Mouse (Mus musculus): ENCODE measurements around the gene Fndc8.

The Fndc8 gene

DNA sequence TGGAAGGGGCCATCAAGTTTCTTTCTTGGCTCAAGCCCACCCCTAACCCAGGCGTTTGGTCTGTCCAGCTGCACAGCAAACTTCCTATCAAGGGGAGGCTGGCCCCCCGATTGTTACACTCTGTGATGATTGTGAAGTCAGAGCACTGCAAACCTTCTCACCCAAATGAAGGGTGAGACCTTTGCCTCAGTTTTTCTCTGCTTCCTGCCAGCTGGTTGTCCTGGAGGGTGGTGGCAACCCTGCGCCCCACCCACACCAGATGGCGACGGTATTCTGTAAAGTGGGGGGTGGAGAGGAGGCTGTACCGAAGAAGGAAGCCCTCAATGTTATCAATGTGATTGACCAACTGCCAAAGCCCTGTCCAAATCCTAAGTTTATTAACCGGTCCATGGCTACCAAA is at the start of gene Fndc8:
Fndc8 (plus strand) TSS at position 189 of the 400 bp plus-strand sequence.
- no peak for DNase-seq

DNA sequence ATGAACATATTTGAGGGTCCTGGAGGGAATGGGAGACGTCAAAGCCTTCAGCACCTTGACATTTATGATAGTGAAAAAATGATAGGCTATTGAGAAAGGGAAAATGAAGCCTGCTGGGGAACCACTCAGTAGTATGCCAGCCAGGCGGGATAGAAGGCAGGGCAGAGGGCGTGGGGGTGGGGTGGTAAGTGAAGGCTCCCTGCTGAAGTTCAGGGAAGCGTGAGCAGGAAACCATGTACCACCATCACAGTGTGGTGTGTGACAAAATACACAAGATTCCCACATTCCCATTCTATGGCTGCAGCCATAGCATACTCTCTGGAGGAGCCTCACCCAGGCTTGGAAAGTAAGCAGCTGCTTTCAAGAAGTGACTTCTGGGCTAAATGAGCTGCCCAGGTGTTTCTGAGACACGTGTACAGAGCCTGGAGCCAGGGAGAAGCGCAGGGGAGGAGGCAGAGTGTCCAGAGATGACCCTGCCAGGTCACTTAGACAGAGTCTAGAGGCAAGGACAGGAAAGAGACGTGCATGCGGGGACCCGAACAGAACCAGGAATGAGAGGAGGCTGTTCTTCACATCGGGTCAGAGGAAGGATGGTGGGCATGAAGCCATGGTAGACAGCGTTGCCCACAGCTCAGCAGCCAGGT is 47.0 kb upstream of the Fndc8 start:
- no peak for DNase-seq

DNA sequence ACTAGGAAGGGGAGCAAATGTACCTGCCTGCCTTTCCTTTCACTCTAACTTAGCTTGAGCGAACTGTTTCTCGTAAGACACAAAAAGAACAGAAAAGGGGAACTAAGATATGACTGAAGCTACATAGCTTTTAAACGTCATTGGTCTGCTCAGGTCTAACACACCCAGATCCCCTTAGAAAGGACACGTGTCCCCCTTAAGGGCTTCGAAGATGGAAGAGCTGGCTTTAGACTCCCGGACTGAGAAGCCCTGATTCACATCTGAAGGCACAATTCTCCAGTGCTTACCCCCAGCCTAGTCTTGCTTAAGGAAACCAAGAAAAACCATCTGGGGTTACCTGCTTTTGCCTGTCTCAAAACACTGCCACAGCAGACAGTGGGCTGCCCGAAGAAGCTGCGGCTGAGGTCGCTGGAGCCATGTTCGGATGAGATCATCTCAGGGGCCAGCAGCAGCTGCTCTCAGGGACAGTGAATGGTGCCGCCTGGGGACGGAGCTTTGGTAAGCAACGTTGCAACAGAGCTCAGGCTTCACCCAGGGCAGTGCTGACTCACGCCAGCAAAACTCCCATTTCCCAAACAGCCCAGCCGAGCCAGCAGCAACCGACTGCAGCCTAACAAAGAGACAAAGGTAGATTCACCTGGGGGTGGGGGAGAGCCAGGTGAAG is 46.4 kb upstream of the Fndc8 start:
- DNase-seq = peak; percentile 13

DNA sequence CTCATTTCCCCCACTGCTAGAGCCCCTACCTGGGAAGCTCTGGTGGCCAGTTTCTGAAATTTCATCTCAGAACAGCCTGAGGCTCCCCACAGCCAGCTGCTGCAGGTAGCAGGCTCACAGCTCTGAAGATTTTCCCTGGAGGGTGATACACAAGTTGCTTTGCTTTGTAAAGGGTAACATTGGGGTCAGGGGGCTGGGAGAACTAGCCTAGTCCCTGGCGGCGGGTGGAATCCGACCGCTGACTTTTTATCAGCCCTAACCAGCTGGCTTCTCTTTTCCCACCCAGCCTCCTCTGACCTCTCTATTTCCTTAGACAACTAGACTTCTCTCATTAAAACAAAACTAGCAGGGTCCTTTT is 45.9 kb upstream of the Fndc8 start:
- DNase-seq = no peak

DNA sequence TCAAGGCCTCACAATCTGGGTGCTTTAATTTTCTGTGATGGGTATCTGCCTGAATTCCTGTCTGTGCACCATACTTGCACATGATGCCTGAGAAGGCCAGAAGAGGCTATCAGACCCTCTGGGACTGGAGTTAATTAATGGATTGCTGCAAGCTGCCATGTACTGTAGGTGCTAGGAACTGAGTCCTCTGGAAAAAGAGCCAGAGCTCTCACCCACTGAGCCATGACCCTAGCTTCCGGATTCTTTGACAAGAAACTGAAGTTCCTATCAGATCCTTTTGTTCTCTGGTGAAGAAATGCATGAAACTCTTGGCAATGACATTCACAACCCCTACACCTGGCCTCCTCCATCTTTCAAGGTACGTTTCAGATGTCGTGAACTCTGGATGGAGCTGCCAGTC is 45.0 kb upstream of the Fndc8 start:
- DNase-seq = no peak

DNA sequence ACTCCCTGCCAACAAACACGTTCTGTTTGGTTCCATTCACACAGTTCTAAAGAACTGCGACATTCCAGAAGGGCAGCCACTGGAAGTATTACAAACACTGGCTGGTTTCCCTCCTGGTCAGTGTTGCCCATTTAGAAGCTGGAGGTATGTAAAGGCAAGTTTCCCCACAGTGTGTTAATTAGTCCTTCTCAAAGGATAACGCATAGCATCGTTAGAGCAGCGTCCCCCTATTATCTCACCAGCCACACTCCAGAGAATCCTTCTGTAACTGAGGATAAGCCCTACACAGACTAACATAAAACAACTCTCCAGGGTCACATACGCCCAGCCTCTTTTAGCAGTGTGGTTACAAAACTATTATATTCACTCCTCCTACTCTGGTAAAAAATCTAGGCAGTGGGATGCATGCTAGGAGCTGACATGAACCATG is 44.3 kb upstream of the Fndc8 start:
- no peak for DNase-seq

DNA sequence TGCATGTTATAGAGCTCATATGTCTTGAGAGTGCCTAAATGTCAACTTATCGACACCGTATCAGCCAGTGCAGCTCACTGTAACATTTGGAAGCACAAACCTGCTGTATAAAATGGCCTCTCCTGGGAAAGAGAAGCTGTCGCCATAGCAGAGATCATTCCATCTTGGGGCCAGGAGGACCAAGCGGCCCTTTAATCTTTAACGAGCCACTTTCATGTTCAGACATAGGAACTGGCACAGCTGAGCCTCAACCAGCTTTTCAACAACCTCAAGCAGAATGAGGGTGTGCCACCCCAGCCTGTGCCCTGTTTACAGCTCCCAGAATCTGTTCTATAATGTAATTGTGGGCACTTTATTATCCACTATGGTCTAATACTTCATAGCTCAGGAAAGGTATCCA is 41.7 kb upstream of the Fndc8 start:
- DNase-seq = no peak

DNA sequence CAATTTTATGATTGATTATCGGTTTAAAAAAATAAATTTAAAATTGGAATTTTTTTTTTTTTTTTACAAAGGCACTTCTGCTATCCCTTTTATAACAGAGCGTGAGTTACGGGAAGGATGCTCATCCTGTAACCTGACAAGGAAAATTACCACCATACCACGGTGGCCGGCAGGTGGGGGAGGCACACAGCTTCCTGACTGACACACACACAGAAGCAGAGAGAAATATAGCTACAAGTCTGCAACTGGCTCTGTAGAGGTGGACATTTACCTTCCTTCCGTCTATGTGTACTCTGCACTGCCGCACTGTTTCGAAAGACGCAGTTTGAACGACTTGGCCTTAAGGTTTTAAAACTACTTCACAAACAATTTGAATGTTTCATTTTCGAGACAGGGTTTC is 39.8 kb upstream of the Fndc8 start:
- DNase-seq = no peak

DNA sequence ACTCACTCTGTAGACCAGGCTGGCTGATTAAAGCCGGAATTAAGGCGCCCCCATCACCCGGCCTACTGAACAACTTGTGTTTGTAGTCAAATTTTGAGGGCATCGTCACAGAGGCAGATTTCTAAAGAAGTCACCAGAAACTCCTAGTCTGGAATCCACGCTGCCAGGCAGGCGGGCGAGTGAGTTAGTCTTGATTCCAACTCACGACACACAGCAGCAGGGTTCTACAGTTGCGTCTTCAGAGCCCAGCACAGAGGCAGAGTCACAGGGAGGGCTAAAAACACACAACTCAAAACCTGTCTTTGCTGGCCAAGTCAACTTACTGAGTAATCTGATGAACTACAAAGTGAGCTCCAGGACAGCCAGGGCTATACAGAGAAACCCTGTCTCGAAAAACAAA is 39.4 kb upstream of the Fndc8 start:
- no peak for DNase-seq

DNA sequence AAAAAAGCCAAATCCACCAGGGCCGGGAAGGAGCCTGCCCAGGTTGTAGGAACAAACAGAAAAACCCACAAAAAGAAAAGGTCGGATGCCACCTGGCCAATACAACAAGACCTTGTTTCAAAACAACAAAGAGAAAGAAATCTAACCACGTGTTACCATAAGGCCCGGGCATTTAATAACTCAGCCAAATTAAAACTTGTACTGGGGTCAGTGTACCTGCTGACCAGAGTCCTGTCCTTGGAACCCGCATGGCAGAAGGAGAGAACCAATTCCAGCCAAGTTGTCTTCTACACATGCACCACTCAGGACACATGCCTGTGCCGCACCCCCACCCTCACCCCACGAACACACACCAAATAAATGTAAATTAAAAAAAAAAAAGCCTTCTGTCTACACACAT is 39.0 kb upstream of the Fndc8 start:
- no peak for DNase-seq

DNA sequence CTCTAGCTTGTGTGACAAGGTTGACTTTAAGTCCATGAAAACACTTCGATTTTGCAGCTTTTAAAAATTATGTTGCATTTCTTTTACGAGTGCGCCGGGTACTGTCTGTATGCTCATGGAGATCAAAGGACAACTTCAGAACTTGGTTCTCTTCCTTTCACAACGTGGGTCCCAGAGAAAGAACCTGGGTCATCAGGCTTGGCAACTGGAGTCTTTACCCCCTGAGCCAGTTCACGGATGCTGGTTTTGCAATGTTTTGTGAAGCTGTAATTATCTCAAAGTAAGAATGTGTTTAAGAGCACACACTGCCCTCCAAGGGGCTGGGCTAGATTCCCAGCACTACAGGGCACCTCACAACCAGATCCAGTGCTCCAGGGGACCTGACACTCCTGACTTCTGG is 37.8 kb upstream of the Fndc8 start:
- no peak for DNase-seq

DNA sequence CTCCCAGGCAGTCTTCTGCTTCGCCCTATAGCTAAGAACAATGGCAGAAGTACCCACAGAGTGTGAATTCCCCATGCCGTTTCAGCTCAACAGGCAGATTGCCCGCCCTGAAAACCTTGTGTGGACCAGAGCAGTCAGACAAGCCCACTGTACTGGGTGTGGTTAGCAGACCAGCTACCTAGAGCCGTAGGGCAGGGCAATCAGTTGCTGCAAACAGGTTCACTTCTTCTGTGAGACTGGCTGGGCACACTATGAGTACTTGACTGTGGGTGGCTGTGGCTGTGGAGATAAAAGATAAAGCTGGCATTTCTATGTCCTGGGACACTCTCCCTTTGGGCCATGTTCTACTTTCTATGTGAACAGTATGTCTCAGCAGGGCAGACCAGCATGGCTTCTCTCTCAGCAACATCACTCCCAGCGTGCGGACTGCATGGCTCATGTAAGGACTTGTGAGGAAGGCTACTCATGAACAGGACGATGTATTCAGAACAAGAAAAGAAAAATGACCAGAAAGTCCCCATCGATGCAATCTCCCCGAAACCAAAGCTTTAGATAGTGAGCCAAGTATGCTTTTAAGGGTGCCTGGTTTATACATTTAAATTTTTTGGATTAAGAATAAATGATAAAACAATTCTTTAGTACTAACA is 36.5 kb upstream of the Fndc8 start:
- DNase-seq = no peak

DNA sequence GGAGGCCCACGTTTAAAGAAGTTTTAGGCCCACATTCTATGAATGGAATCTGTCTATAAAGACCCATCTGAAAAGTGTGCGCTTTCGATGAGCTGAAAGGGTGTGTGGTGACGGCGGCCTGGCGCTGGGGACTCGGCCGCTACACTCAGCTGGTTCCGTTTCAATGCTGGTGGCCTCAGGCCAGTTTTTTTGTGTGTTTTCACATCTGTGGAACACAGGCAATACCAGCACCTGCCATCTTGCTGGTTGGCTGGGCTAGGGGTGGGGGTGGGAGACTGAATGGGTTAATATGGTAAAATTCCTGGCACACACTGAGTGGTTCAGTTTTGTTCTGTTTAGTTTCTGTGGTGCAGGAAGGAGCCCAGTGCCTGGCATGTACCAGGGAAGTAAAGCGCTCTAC is 35.9 kb upstream of the Fndc8 start:
- DNase-seq = no peak

DNA sequence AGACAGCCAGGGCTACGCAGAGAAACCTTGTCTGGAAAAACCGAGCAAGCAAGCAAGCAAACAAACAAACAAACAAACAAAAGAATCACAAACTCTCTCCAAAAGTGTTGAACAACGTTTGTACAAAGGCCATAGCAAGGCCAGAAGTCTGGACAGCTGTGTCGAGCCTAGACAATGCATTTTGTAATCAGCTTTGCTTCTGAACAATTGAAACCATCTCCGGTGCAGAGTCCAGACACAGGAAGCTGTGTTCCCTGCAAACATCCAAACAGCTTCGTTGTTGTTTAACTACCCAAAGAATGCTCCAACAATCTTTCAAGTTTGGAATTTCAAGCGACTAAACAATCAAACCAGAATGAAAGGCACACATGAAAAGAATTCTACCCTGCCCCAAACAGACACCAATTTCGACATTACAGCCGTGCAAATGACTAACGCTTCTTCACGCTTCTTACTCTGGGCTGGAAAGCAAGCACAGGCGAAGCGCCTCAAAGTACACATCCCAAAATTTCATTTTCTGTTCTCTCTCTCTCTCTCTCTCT is 34.5 kb upstream of the Fndc8 start:
- no peak for DNase-seq

DNA sequence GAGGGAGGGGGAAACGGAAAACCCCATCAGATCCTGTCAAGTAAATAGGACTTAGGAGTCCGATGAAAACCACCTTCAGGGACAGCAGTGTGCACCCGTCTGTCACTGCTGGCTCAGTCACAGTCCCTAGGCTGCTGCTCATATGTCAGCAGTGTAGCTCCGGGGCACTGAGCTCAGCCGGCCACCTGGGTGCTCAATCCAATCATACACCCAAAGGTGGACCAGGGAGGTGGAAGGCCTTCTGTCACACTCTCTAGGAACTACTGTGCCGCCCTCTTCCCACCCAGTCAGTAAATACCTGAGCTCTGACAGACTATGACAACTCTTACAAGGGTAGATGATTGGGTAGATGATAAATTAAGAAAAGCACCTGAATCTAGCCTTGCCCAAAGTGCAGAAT is 31.2 kb upstream of the Fndc8 start:
- DNase-seq = no peak

DNA sequence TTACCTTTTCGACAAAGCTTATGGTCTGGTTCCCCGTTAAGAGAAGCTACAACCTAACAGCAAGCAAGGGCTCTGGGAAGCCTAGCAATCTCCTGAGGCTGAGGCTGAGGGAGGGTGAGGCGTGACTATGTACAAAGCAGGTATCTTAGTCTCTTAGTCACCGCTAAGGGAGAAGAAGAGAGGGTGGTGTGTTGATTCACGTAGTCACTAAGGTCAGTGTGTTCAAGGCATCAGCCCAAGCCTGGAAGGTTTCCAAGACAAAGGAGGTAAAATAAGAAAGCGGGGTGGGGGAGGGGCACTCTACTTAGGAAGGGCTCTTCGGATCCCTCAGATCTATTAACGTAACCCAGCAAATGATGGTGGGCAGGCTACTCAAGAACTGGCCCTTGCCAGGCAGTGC is 30.4 kb upstream of the Fndc8 start:
- no peak for DNase-seq

DNA sequence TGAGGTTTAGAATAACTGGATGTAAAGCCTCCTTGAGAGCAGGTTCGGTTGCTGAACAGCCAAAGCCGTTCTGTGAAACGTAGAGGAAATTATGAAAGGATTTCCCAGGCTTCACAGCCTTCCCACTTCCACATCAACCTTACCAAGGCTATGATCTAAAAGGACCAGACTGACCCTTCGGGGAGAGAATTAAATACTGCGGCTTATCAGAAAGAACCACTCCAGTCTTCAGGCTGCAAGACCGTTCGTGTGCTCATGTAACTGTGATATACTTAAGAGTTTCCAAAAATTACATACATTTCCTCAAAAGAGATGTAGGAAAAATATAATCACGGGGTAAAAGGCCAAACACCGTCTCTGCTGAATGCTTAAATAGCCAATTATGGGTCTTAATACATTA is 29.3 kb upstream of the Fndc8 start:
- no peak for DNase-seq

DNA sequence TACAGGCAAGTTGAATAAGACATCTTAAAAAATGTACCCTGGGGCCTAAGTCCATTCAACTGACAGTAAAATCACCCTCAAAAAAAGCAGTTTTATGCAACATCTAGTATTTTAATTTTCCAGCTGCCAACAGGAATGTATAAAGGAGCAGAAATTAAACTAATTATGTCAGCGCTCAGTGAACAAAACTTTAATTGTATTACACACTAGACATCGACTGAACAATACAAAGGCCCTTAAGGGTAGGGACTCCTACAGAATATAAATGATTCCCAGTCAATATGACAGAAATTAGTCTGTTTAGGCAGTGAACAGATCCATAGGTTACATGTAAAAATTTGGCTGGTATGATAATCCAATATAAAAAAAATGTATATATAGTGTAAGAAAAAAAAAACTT is 28.9 kb upstream of the Fndc8 start:
- no peak for DNase-seq

DNA sequence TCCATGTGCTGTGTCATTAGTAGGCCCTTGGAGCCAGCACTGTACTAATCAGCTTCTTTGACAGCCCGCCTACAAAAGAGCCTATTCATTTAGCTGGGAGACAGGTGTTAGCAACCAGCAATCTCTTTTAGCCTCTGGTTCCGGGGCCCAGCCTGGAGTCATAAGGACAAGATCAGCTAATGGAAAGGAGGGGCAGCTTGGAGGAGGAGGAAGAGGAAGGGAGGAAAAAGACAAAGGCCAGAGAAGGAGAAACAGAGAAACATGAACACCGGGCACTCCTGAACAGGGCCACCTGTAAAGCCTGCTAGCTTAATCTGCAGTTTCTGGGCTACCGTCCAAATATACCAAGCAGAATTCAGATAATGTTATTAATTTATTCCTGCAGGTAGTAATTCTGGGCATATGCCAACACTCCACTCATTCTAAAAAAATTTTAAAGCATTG is 28.4 kb upstream of the Fndc8 start:
- DNase-seq = no peak

DNA sequence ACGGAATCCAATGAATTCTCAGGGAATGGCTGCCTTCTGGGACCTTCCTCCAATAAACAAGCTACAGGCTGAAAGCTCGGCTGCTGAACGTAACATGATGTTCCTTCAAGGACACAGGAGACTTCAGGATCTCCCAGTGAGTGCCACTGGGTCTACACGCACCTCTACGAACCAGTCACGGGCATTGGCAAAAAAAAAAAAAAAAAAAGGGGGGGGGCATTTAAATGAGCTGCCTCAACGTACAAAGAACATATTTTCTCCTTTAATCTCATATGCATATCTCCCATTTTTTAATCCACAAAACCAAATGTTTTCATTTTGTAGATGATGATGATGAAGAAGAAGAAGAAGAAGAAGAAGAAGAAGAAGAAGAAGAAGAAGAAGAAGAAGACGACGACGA is 26.0 kb upstream of the Fndc8 start:
- no peak for DNase-seq

DNA sequence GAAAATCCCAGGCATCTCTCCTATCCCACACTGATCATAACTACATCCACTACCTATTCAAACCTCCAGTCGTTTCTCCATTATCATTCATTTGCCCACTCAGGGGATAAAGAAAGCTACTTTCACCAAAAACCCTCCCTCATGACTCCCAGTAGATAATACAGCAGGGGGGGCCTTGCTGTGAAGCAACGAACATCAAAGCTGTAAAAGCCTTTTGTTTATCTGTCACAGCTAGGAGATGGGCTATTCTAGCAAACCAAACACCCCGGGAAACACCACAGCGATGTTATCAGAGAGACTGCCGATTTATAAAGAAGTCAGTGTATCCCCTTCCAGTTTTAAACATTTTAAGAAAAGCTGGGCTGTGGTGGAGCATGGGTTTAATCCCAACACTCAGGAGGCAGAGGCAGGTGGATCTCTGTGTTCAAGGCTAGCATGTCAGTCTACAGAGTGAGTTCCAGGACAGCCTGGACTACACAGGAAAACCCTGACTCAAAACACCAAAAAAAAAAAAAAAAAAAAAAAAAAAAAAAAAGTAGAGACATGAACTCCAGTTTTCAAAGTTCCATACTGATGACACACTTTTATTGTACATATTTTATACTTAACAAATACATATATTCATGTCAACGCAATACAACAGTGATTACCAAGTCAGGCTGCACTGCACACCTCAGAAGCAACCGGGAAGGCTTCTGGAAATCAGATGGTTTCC is 24.9 kb upstream of the Fndc8 start:
- DNase-seq = no peak

DNA sequence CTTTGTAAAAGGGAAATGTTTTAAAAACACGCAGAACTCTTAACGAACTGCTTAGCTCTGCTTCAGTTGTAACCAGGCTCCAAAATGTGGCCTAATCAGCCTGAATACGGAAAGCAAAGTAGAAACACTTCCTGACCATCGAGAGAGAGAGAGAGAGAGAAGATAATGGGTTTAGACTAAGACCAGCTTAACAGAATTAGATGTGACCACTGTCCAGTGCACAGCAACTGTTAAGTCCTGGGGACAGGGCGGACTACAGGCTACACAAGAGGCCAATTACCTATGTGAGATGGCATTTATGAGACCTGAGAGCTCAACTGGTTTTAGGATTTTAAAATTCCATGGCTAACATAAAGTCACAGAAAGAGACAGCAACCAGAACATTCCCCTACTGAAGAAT is 24.0 kb upstream of the Fndc8 start:
- no peak for DNase-seq

DNA sequence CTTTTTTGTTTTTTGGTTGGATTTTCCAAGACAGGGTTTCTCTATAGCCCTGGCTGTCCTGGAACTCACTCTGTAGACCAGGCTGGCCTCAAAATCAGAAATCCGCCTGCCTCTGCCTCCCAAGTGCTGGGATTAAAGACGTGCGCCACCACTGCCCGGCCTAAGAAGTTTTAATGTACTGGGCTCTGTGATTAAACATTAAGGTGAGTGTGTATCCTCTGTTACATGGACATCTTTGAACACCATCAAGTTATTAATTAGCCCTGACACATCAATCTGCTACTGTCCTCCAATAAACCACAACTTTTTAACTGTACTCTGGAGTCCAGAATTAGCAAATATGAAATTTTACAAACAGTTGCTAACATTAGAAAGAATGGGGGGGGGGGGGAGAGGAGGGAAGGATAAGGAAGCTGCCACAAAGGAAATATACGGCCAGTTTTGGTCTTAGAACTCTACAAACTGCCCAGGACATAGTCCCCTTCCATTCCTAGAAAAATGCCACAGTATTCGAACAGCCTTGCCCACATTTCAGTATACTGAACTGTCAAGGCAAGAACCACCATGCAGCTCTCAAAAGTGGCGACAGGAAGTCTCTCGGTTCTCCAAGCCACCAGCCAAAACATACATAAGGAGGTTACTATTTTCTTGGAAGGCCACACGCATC is 22.3 kb upstream of the Fndc8 start:
- no peak for DNase-seq

Data from cerebellum, adult 11 months (tissue).